Mouse (Mus musculus): ENCODE measurements around the gene Npsr1.

- TF ChIP-seq POLR2A (IDR thresholded peaks at IDR 0.05; ENCODE audit: insufficient read depth, low read depth, low read length) (no peak), CTCF (IDR thresholded peaks at IDR 0.05) (no peak), EP300 (IDR thresholded peaks at IDR 0.05; ENCODE audit: insufficient read depth, low read depth, low read length) (no peak)
These were observed 184.8 kb downstream of the Npsr1 start for GRCm38 (mm10) chr9:24282617-24283016.

Measured in heart, adult 2 months (tissue).